In the genomic region with DNA sequence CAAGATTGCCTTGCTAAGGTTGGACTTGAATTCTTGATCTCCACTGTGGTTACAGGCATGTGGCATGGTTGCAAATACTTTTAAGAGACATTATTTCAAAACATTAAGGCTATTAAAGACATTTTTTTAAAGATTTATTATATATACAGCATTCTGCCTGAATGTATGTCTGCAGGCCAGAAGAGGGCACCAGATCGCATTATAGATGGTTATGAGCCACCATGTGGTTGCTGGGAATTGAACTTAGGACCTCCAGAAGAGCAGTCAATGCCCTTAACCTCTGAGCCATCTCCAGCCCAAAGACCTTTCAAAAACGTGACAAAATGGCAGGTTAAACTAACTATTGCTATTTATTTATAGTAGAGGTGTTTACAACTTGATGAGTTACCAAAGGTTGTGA, we compare ENCODE assay signal across 15 mouse cellular contexts. TPM values are rescaled to one million over a fixed set of nuclear protein-coding genes. Genes with fewer than 3 reads are reported as not detected.
DNase-seq lines count a peak whose midpoint lies in the region; ATAC-seq and TF ChIP-seq lines count a peak whose summit lies in the region.
"Had no signal": no experiment of that assay in that cellular context is flagged by ENCODE, and none has a peak within 500 bp of the region (broad histone marks: within the 10 kb centered on the region; RNA-seq: fewer than 3 reads in every experiment).

No protein-coding gene starts in this region.

- H3K4me2 ChIP-seq in forebrain, postnatal 0 days (ENCODE audit: low read depth), result no peak overlapping the region
- H3K4me2 ChIP-seq in forebrain, embryonic 16.5 days (ENCODE audit: low read length), result no peak overlapping the region
- H3K4me2 ChIP-seq: liver, embryonic 15.5 days had no signal

- no peak for ATAC-seq in forebrain, postnatal 0 days
- ATAC-seq in forebrain, embryonic 16.5 days, result no peak
- ATAC-seq in Patski, result no peak
- ATAC-seq: inflammation-experienced regulatory T-cells, adult 6 months had no signal

- intact Hi-C loops in left cerebral cortex, adult 2 months (cut with DNase I), result no loop called here
- intact Hi-C loops in left cerebral cortex, postnatal 25 days (cut with DNase I), result no loop called here

- CTCF ChIA-PET in Patski (lab: Charles Lee), result no interaction called here

- no peak overlapping the region for H3K9ac ChIP-seq in forebrain, postnatal 0 days
- no peak overlapping the region for H3K9ac ChIP-seq in forebrain, embryonic 16.5 days (replicated peaks; ENCODE audit: low read depth, low read length)
- H3K9ac ChIP-seq: liver, embryonic 15.5 days had no signal

- in situ Hi-C loops in Patski (cut with MboI; ENCODE audit: low pct_unique_long_range_greater_than_20kb), result loop anchor here (25.0 kb wide), 1 partner anchor 983 kb away; no protein-coding TSS in a partner anchor

- H3K9me3 ChIP-seq in forebrain, postnatal 0 days (ENCODE audit: low read length), result no peaks in the 10 kb centered on the region
- H3K9me3 ChIP-seq in forebrain, embryonic 16.5 days (ENCODE audit: control insufficient read depth, low read length), result no peaks in the 10 kb centered on the region
- H3K9me3 ChIP-seq: hindbrain, embryonic 10.5 days; liver, embryonic 15.5 days; midbrain, embryonic 10.5 days had no signal

- H3K36me3 ChIP-seq in forebrain, postnatal 0 days (ENCODE audit: insufficient read depth), result peaks cover 33% of the 10 kb centered on the region
- H3K36me3 ChIP-seq in forebrain, embryonic 16.5 days (ENCODE audit: control insufficient read depth, insufficient read depth), result peaks cover 23% of the 10 kb centered on the region

- no peak overlapping the region for H3K27ac ChIP-seq in forebrain, postnatal 0 days (ENCODE audit: low read depth, low read length)
- no peak overlapping the region for H3K27ac ChIP-seq in forebrain, embryonic 16.5 days (ENCODE audit: low read length)
- no peak overlapping the region for H3K27ac ChIP-seq in left cerebral cortex, adult 2 months
- H3K27ac ChIP-seq: hindbrain, embryonic 10.5 days; liver, embryonic 15.5 days; midbrain, embryonic 10.5 days had no signal

- POLR2A ChIA-PET in Patski (lab: Charles Lee), result no interaction called here

- peak; percentile 31 for TF ChIP-seq CTCF in forebrain, postnatal 0 days (IDR thresholded peaks at IDR 0.05; ENCODE audit: low read depth)
- TF ChIP-seq CTCF in left cerebral cortex, adult 2 months (IDR thresholded peaks at IDR 0.05), result peak; percentile 30
- peak; percentile 52 for TF ChIP-seq CTCF in Patski (IDR thresholded peaks at IDR 0.05)

- H3K4me1 ChIP-seq in forebrain, postnatal 0 days (ENCODE audit: insufficient read depth), result 0 out of 2 replicates have a peak, but pooled peaks cover 4% of the 10 kb centered on the region
- peaks cover 11% of the 10 kb centered on the region for H3K4me1 ChIP-seq in forebrain, embryonic 16.5 days (replicated peaks; ENCODE audit: control insufficient read depth, insufficient read depth, low read length)

- H3K27me3 ChIP-seq in forebrain, postnatal 0 days (ENCODE audit: insufficient read depth, low read length), result no peaks in the 10 kb centered on the region
- no peaks in the 10 kb centered on the region for H3K27me3 ChIP-seq in forebrain, embryonic 16.5 days (replicated peaks; ENCODE audit: control insufficient read depth, insufficient read depth, low read length)
- no peaks in the 10 kb centered on the region for H3K27me3 ChIP-seq in Patski
- H3K27me3 ChIP-seq: liver, embryonic 15.5 days had no signal

- 89% methylated on average over 2 of the region's 2 CpGs for WGBS in forebrain, postnatal 0 days
- WGBS in forebrain, embryonic 16.5 days, result 86% methylated on average over 2 of the region's 2 CpGs

- H3K4me3 ChIP-seq in forebrain, postnatal 0 days (ENCODE audit: low read depth, low read length), result no peak overlapping the region
- no peak overlapping the region for H3K4me3 ChIP-seq in forebrain, embryonic 16.5 days (replicated peaks; ENCODE audit: low read length)
- H3K4me3 ChIP-seq in left cerebral cortex, adult 2 months, result no peak overlapping the region
- H3K4me3 ChIP-seq: hindbrain, embryonic 10.5 days; liver, embryonic 15.5 days; midbrain, embryonic 10.5 days had no signal

- no peak for DNase-seq in forebrain, postnatal 0 days
- no peak for DNase-seq in left cerebral cortex, adult 2 months (ENCODE audit: extremely low spot score in 1 of 2, low spot score in 2 of 2)
- no peak for DNase-seq in left cerebral cortex, postnatal 25 days (ENCODE audit: low spot score in 2 of 2)
- DNase-seq in 416B (ENCODE audit: low read depth) (peak; percentile 26), Patski (ENCODE audit: low read depth, low spot score) (no peak)
- no peak for DNase-seq in frontal cortex, postnatal 10 days (ENCODE audit: low spot score in 2 of 2)
- DNase-seq in retina, embryonic 14.5 days (ENCODE audit: low spot score), result no peak
- DNase-seq: cerebellum, adult 9-10 months; lung, postnatal 4 days; thymus, adult 18-20 months had no signal

RNA-seq across cellular contexts. Expression of gene Ccdc138, which starts 2.1 kb away (rescaled TPM):
- total RNA-seq in forebrain, postnatal 0 days (2014; rRNA removed), result 7.8 and 7.9 TPM in 2 replicates
- polyA plus RNA-seq in forebrain, postnatal 0 days (2015; fragmentation: Nextera tagmentation; extraction: Ambion mirVana), result 4.9 and 9.4 TPM in 2 replicates
- polyA plus RNA-seq in forebrain, embryonic 16.5 days (2015; fragmentation: Nextera tagmentation; extraction: Ambion mirVana), result 11.4 and 11.5 TPM in 2 replicates
- total RNA-seq in left cerebral cortex, adult 2 months (2021), result 1 to 10 TPM; 4.4 to 5.5 TPM
- 1 to 10 TPM; 4.6 to 4.8 TPM for total RNA-seq in left cerebral cortex, postnatal 25 days (2021)
- polyA plus RNA-seq in Patski (2021), result 5.0 TPM

RNA-seq across cellular contexts. Expression of gene Ranbp2, which starts 48.9 kb away (rescaled TPM):
- total RNA-seq in forebrain, postnatal 0 days (2014; rRNA removed), result 51.6 and 65.4 TPM in 2 replicates
- polyA plus RNA-seq in forebrain, postnatal 0 days (2015; fragmentation: Nextera tagmentation; extraction: Ambion mirVana), result 7.1 and 10.9 TPM in 2 replicates
- polyA plus RNA-seq in forebrain, embryonic 16.5 days (2015; fragmentation: Nextera tagmentation; extraction: Ambion mirVana), result 22.8 and 24.8 TPM in 2 replicates
- total RNA-seq in left cerebral cortex, adult 2 months (2021), result 10 to 100 TPM; 92.3 to 96.3 TPM
- total RNA-seq in left cerebral cortex, postnatal 25 days (2021), result 10 to 100 TPM; 89.1 to 94.5 TPM
- 48.9 TPM for polyA plus RNA-seq in Patski (2021)
